Mouse (Mus musculus): ENCODE results near the gene Rab10.

DNA sequence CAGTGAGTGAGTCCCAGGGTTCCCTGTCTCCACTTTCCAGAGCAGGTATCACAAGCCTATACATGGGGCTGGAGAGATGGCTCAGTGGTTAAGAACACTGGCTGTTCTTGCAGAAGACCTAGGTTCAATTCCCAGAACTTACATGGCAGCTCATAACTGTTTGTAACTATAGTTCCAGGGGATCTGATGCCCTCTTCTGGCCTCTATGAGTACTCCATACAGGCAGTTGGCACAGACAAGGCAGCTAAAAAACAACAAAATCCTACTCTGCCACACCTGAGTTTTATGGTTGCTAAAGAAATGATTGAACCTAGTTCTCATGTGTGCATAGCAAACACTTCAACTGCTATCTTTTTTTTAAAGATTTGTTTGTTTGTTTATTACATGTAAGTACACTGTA lies 56.2 kb downstream of the Rab10 start:
- TF ChIP-seq CTCF (IDR thresholded peaks at IDR 0.05; ENCODE audit: extremely low read depth, insufficient read depth, insufficient read length, insufficient replicate concordance) (no peak), POLR2A (IDR thresholded peaks at IDR 0.05; ENCODE audit: low read depth, low read length) (no peak)

All from spleen, adult 2 months (tissue).